In the genomic region with DNA sequence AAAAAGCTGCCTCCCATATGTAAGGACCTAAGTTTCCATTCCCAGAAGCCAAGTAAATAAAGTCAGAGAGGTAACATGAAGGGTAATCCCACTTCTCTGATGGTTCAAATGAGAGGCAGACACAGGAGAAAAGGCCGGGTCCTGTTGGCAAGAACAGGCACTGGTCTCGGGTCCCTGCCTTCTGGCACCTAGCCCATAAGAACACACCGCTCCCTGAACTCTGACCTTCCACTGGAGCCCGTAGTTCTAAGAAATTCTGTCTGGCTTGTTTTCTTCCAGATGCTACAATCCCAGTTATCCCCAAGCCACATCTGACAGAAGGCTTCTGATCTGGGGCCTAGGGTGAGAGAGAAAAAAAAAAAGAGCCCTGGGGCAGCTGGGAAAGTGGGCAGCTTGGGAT, we compare ENCODE assay signal across 9 mouse cellular contexts. TPM values are rescaled to one million over a fixed set of nuclear protein-coding genes. Genes with fewer than 3 reads are reported as not detected.
DNase-seq lines count a peak whose midpoint lies in the region; ATAC-seq and TF ChIP-seq lines count a peak whose summit lies in the region.
"Had no signal": no experiment of that assay in that cellular context is flagged by ENCODE, and none has a peak within 500 bp of the region (broad histone marks: within the 10 kb centered on the region; RNA-seq: fewer than 3 reads in every experiment).

No protein-coding gene starts in this region.

- no peak for ATAC-seq in embryonic facial prominence, embryonic 12.5 days (ENCODE audit: insufficient number of reproducible peaks, insufficient read depth, low FRiP score, low TSS enrichment)
- no peak for ATAC-seq in lung, embryonic 16.5 days (ENCODE audit: low read depth)
- ATAC-seq in neural tube, embryonic 15.5 days (ENCODE audit: low FRiP score), result no peak
- ATAC-seq: inflammation-experienced regulatory T-cells, adult 6 months had no signal

- no peak overlapping the region for H3K9ac ChIP-seq in embryonic facial prominence, embryonic 12.5 days
- 0 out of 2 replicates have a peak overlapping the region, but pooled peaks have one; percentile 25 for H3K9ac ChIP-seq in lung, embryonic 16.5 days (ENCODE audit: low read length)
- no peak overlapping the region for H3K9ac ChIP-seq in neural tube, embryonic 15.5 days (replicated peaks)

- H3K4me3 ChIP-seq in embryonic facial prominence, embryonic 12.5 days, result no peak overlapping the region
- H3K4me3 ChIP-seq in embryonic facial prominence, embryonic 10.5 days, result no peak overlapping the region
- peak overlapping the region; percentile 5; the same call in 1 of the 2 replicates for H3K4me3 ChIP-seq in lung, embryonic 16.5 days (ENCODE audit: low read length)
- H3K4me3 ChIP-seq in neural tube, embryonic 15.5 days (replicated peaks), result no peak overlapping the region
- H3K4me3 ChIP-seq in thymus, adult 2 months (ENCODE audit: control insufficient read depth, insufficient read depth, low read length), result no peak overlapping the region

- peaks cover 26% of the 10 kb centered on the region for H3K4me1 ChIP-seq in embryonic facial prominence, embryonic 12.5 days
- peaks cover 46% of the 10 kb centered on the region for H3K4me1 ChIP-seq in embryonic facial prominence, embryonic 10.5 days
- H3K4me1 ChIP-seq in lung, embryonic 16.5 days (replicated peaks; ENCODE audit: control insufficient read depth, insufficient read depth, low read length), result peaks cover 32% of the 10 kb centered on the region
- H3K4me1 ChIP-seq in neural tube, embryonic 15.5 days, result peaks cover 22% of the 10 kb centered on the region
- H3K4me1 ChIP-seq in thymus, adult 2 months (replicated peaks; ENCODE audit: control insufficient read depth, insufficient read depth, low read length), result no peaks in the 10 kb centered on the region

- H3K36me3 ChIP-seq in embryonic facial prominence, embryonic 12.5 days, result peaks cover 4% of the 10 kb centered on the region; the same call in 1 of the 2 replicates
- H3K36me3 ChIP-seq in embryonic facial prominence, embryonic 10.5 days (replicated peaks), result peaks cover 50% of the 10 kb centered on the region
- no peaks in the 10 kb centered on the region; the same call in 1 of the 2 replicates for H3K36me3 ChIP-seq in lung, embryonic 16.5 days (ENCODE audit: control insufficient read depth, insufficient read depth, low read length)
- H3K36me3 ChIP-seq in neural tube, embryonic 15.5 days, result no peaks in the 10 kb centered on the region
- H3K36me3 ChIP-seq in thymus, adult 2 months (ENCODE audit: control insufficient read depth, insufficient read depth, low read length), result no peaks in the 10 kb centered on the region

- peak overlapping the region; percentile 18 for H3K27ac ChIP-seq in embryonic facial prominence, embryonic 12.5 days
- H3K27ac ChIP-seq in embryonic facial prominence, embryonic 10.5 days (replicated peaks), result no peak overlapping the region
- H3K27ac ChIP-seq in lung, embryonic 16.5 days (ENCODE audit: low read length), result peak overlapping the region; percentile 84
- peak overlapping the region; percentile 74 for H3K27ac ChIP-seq in neural tube, embryonic 15.5 days (replicated peaks)
- H3K27ac ChIP-seq in thymus, adult 2 months (ENCODE audit: control insufficient read depth, insufficient read depth, low read length), result no peak overlapping the region

- no peaks in the 10 kb centered on the region for H3K9me3 ChIP-seq in embryonic facial prominence, embryonic 12.5 days
- H3K9me3 ChIP-seq in embryonic facial prominence, embryonic 10.5 days, result no peaks in the 10 kb centered on the region
- no peaks in the 10 kb centered on the region for H3K9me3 ChIP-seq in lung, embryonic 16.5 days (ENCODE audit: control insufficient read depth, low read length)
- no peaks in the 10 kb centered on the region for H3K9me3 ChIP-seq in neural tube, embryonic 15.5 days (replicated peaks)

- no peaks in the 10 kb centered on the region for H3K27me3 ChIP-seq in embryonic facial prominence, embryonic 12.5 days
- H3K27me3 ChIP-seq in embryonic facial prominence, embryonic 10.5 days (replicated peaks; ENCODE audit: low read depth, poor library complexity, severe bottlenecking), result no peaks in the 10 kb centered on the region
- no peaks in the 10 kb centered on the region for H3K27me3 ChIP-seq in lung, embryonic 16.5 days (ENCODE audit: control insufficient read depth, insufficient read depth, low read depth, low read length)
- H3K27me3 ChIP-seq in neural tube, embryonic 15.5 days (replicated peaks), result no peaks in the 10 kb centered on the region
- H3K27me3 ChIP-seq in thymus, adult 2 months (ENCODE audit: control insufficient read depth, insufficient read depth, low read length), result no peaks in the 10 kb centered on the region

- TF ChIP-seq POLR2A in thymus, adult 2 months (IDR thresholded peaks at IDR 0.05; ENCODE audit: control insufficient read depth, extremely low read depth, insufficient read depth, low read length, poor library complexity), result no peak

- no peak for TF ChIP-seq CTCF in thymus, adult 2 months (IDR thresholded peaks at IDR 0.05; ENCODE audit: borderline replicate concordance, control insufficient read depth, extremely low read depth, insufficient read depth, low read length, poor library complexity)

- H3K4me2 ChIP-seq in embryonic facial prominence, embryonic 12.5 days (replicated peaks), result no peak overlapping the region
- H3K4me2 ChIP-seq in lung, embryonic 16.5 days (ENCODE audit: low read depth, low read length), result peak overlapping the region; percentile 45
- peak overlapping the region; percentile 36 for H3K4me2 ChIP-seq in neural tube, embryonic 15.5 days

- WGBS in embryonic facial prominence, embryonic 12.5 days, result 52% methylated on average over 4 of the region's 4 CpGs
- 76% methylated on average over 4 of the region's 4 CpGs for WGBS in embryonic facial prominence, embryonic 10.5 days
- WGBS in lung, embryonic 16.5 days, result 36% methylated on average over 4 of the region's 4 CpGs
- WGBS in neural tube, embryonic 15.5 days, result 59% methylated on average over 4 of the region's 4 CpGs
- WGBS in thymus, adult 2 months, result 87% methylated on average over 4 of the region's 4 CpGs

- DNase-seq in embryonic facial prominence, embryonic 10.5 days (ENCODE audit: low spot score), result no peak
- DNase-seq in lung, postnatal 36 days, result no peak
- DNase-seq in kidney, adult 18-20 months, result peak; percentile 76
- no peak for DNase-seq in cerebellum, adult 8-10 months
- DNase-seq in thymus, adult 2 months, result no peak

RNA-seq across cellular contexts. Expression of a gene that starts 34.7 kb away (rescaled TPM):
- 121 and 122 TPM in 2 replicates for polyA plus RNA-seq in embryonic facial prominence, embryonic 12.5 days (2016; fragmentation: Nextera tagmentation; extraction: Ambion mirVana)
- polyA plus RNA-seq in embryonic facial prominence, embryonic 10.5 days (2016; fragmentation: Nextera tagmentation; extraction: Ambion mirVana), result 74.3 and 77.5 TPM in 2 replicates
- polyA plus RNA-seq in lung, embryonic 16.5 days (2015; fragmentation: Nextera tagmentation; extraction: Ambion mirVana), result 175 and 182 TPM in 2 replicates
- polyA plus RNA-seq in neural tube, embryonic 15.5 days (2015; fragmentation: Nextera tagmentation; extraction: Ambion mirVana), result 21.2 and 30.5 TPM in 2 replicates
- 9.0 and 12.1 TPM in 2 replicates for polyA plus RNA-seq in thymus, adult 2 months (2012; rRNA removed)

RNA-seq across cellular contexts. Expression of a gene that starts 35.7 kb away (rescaled TPM):
- 101 and 114 TPM in 2 replicates for polyA plus RNA-seq in embryonic facial prominence, embryonic 12.5 days (2016; fragmentation: Nextera tagmentation; extraction: Ambion mirVana)
- polyA plus RNA-seq in embryonic facial prominence, embryonic 10.5 days (2016; fragmentation: Nextera tagmentation; extraction: Ambion mirVana), result 117 and 121 TPM in 2 replicates
- polyA plus RNA-seq in lung, embryonic 16.5 days (2015; fragmentation: Nextera tagmentation; extraction: Ambion mirVana), result 75.4 and 78.4 TPM in 2 replicates
- 50.5 and 52.0 TPM in 2 replicates for polyA plus RNA-seq in neural tube, embryonic 15.5 days (2015; fragmentation: Nextera tagmentation; extraction: Ambion mirVana)
- polyA plus RNA-seq in thymus, adult 2 months (2012; rRNA removed), result 10.7 and 14.0 TPM in 2 replicates

Comparison
In these comparisons a context has a peak if more than half of its experiments do, and no peak if none do; other contexts are left out.
1. H3K27ac ChIP-seq: peak in embryonic facial prominence, embryonic 12.5 days (single experiment), lung, embryonic 16.5 days (single experiment) and neural tube, embryonic 15.5 days (single experiment); none in embryonic facial prominence, embryonic 10.5 days (single experiment) and thymus, adult 2 months (single experiment).